Mouse (Mus musculus) limb, embryonic 12.5 days (tissue): ENCODE data around the gene Psen2. TPM values are rescaled to one million over a fixed set of nuclear protein-coding genes. Genes with fewer than 3 reads are reported as not detected.

Experiments
- ATAC-seq: fragments of 200-750 bp; cut with Nextera tagmentation; 2 replicates; pipeline ENCODE4 v1.8.0; 2017; ENCODE audit warnings: low read depth, moderate TSS enrichment; ENCODE audit not compliant: insufficient number of reproducible peaks, insufficient read depth, low FRiP score, low TSS enrichment
- H3K27ac ChIP-seq: fragments of 300-500 bp; sonication (generic); 2 replicates; pipeline ENCODE4 v1.5.1; 2016; ENCODE audit warnings: mild to moderate bottlenecking, moderate library complexity
- H3K27me3 ChIP-seq: fragments of 300-500 bp; sonication (generic); 2 replicates; pipeline ENCODE4 v1.6.1; 2016; ENCODE audit warnings: mild to moderate bottlenecking, moderate library complexity
- H3K36me3 ChIP-seq: fragments of 300-500 bp; sonication (generic); 2 replicates; pipeline ENCODE4 v1.6.1; 2016; ENCODE audit warnings: mild to moderate bottlenecking, moderate library complexity
- H3K4me1 ChIP-seq: fragments of 300-500 bp; sonication (generic); replicated peaks from 2 replicates; pipeline ENCODE4 v1.6.1; 2016
- H3K4me2 ChIP-seq: fragments of 300-500 bp; sonication (generic); 2 replicates; pipeline ENCODE4 v1.6.1; 2016; ENCODE audit warnings: mild to moderate bottlenecking, moderate library complexity
- H3K4me3 ChIP-seq: fragments of 300-500 bp; sonication (generic); replicated peaks from 2 replicates; pipeline ENCODE4 v1.5.1; 2016; ENCODE audit warnings: mild to moderate bottlenecking
- H3K9ac ChIP-seq: fragments of 300-500 bp; sonication (generic); replicated peaks from 2 replicates; pipeline ENCODE4 v1.6.1; 2016; ENCODE audit warnings: mild to moderate bottlenecking, moderate library complexity
- H3K9me3 ChIP-seq: fragments of 300-500 bp; sonication (generic); 2 replicates; pipeline ENCODE4 v1.6.1; 2016; ENCODE audit warnings: mild to moderate bottlenecking, moderate library complexity
- WGBS: fragments of 180-500 bp; shearing (Covaris S2); methylation state at CpG from one replicate; pipeline ENCODE4 v1.1.7; 2016; 5-methylcytosine and 5-hydroxymethylcytosine counted together
- polyA plus RNA-seq: library from polyadenylated mRNA; unstranded; fragments of >200 nt; fragmentation: Nextera tagmentation; extraction: Ambion mirVana; gene quantifications from 2 replicates; pipeline ENCODE4 v1.2.1, GENCODE M21; 2016

The Psen2 gene
- polyA plus RNA-seq, 1 experiment from 2014 or later = 10.7 TPM

GRCm38 (mm10) chr1:180216541-180217276 lies 46.5 kb downstream of the Psen2 start:
- H3K9me3 ChIP-seq = no peaks in the 10 kb centered on the region
- no peak for ATAC-seq
- H3K4me2 ChIP-seq = no peak overlapping the region
- no peak overlapping the region for H3K27ac ChIP-seq
- H3K4me3 ChIP-seq = no peak overlapping the region
- H3K4me1 ChIP-seq = no peaks in the 10 kb centered on the region
- no peaks in the 10 kb centered on the region for H3K36me3 ChIP-seq
- H3K9ac ChIP-seq = no peak overlapping the region
- WGBS = 56% methylated on average over 5 of the region's 5 CpGs
- no peaks in the 10 kb centered on the region for H3K27me3 ChIP-seq

GRCm38 (mm10) chr1:180215044-180215443 lies 48.2 kb downstream of the Psen2 start:
- Histone ChIP-seq H3K27me3 (no peaks in the 10 kb centered on the region), H3K9me3 (no peaks in the 10 kb centered on the region), H3K27ac (no peak overlapping the region), H3K4me1 (no peaks in the 10 kb centered on the region), H3K9ac (no peak overlapping the region), H3K4me3 (no peak overlapping the region), H3K4me2 (no peak overlapping the region), H3K36me3 (no peaks in the 10 kb centered on the region)
- ATAC-seq = peak; percentile 71; the same call in 1 of the 2 replicates
- 26% methylated on average over 4 of the region's 4 CpGs for WGBS

GRCm38 (mm10) chr1:180212911-180213310 lies 50.3 kb downstream of the Psen2 start:
- Histone ChIP-seq H3K4me2 (no peak overlapping the region), H3K27ac (no peak overlapping the region), H3K27me3 (no peaks in the 10 kb centered on the region), H3K9me3 (no peaks in the 10 kb centered on the region), H3K36me3 (no peaks in the 10 kb centered on the region), H3K4me1 (0 out of 2 replicates have a peak, but pooled peaks cover 7% of the 10 kb centered on the region), H3K9ac (no peak overlapping the region), H3K4me3 (no peak overlapping the region)
- 88% methylated on average over 5 of the region's 5 CpGs for WGBS
- no peak for ATAC-seq

GRCm38 (mm10) chr1:180210781-180211271 lies 52.4 kb downstream of the Psen2 start:
- Histone ChIP-seq H3K27me3 (no peaks in the 10 kb centered on the region), H3K36me3 (no peaks in the 10 kb centered on the region), H3K4me2 (no peak overlapping the region), H3K4me1 (0 out of 2 replicates have a peak, but pooled peaks cover 7% of the 10 kb centered on the region), H3K27ac (no peak overlapping the region), H3K4me3 (no peak overlapping the region), H3K9ac (no peak overlapping the region), H3K9me3 (no peaks in the 10 kb centered on the region)
- WGBS = 81% methylated on average over 9 of the region's 9 CpGs
- no peak for ATAC-seq

- H3K27me3 ChIP-seq = no peaks in the 10 kb centered on the region
- H3K4me3 ChIP-seq = no peak overlapping the region
- WGBS = 75% methylated on average over 4 of the region's 4 CpGs
- H3K27ac ChIP-seq = no peak overlapping the region
- no peak for ATAC-seq
- no peak overlapping the region for H3K9ac ChIP-seq
- 0 out of 2 replicates have a peak, but pooled peaks cover 7% of the 10 kb centered on the region for H3K4me1 ChIP-seq
- no peaks in the 10 kb centered on the region for H3K36me3 ChIP-seq
- H3K4me2 ChIP-seq = no peak overlapping the region
- H3K9me3 ChIP-seq = 0 out of 2 replicates have a peak, but pooled peaks cover 3% of the 10 kb centered on the region
Observed at GRCm38 (mm10) chr1:180210031-180210432, 53.2 kb downstream of the Psen2 start.

GRCm38 (mm10) chr1:180208370-180208769 lies 54.9 kb downstream of the Psen2 start:
- Histone ChIP-seq H3K4me1 (0 out of 2 replicates have a peak, but pooled peaks cover 7% of the 10 kb centered on the region), H3K27ac (no peak overlapping the region), H3K27me3 (no peaks in the 10 kb centered on the region), H3K9me3 (peaks cover 10% of the 10 kb centered on the region; the same call in 1 of the 2 replicates), H3K4me2 (no peak overlapping the region), H3K36me3 (no peaks in the 10 kb centered on the region), H3K4me3 (no peak overlapping the region), H3K9ac (no peak overlapping the region)
- 87% methylated on average over 3 of the region's 3 CpGs for WGBS
- no peak for ATAC-seq

- Histone ChIP-seq H3K9ac (no peak overlapping the region), H3K4me3 (no peak overlapping the region), H3K4me2 (no peak overlapping the region), H3K9me3 (peaks cover 10% of the 10 kb centered on the region; the same call in 1 of the 2 replicates), H3K4me1 (0 out of 2 replicates have a peak, but pooled peaks cover 3% of the 10 kb centered on the region), H3K36me3 (no peaks in the 10 kb centered on the region), H3K27me3 (no peaks in the 10 kb centered on the region), H3K27ac (no peak overlapping the region)
- ATAC-seq = no peak
- 60% methylated on average over 5 of the region's 5 CpGs for WGBS
Observed at GRCm38 (mm10) chr1:180200722-180201121, 62.5 kb downstream of the Psen2 start.

GRCm38 (mm10) chr1:180199715-180200050 lies 63.6 kb downstream of the Psen2 start:
- Histone ChIP-seq H3K9ac (no peak overlapping the region), H3K36me3 (no peaks in the 10 kb centered on the region), H3K27me3 (peaks cover 4% of the 10 kb centered on the region; the same call in 1 of the 2 replicates), H3K4me1 (peaks cover 10% of the 10 kb centered on the region), H3K4me3 (no peak overlapping the region), H3K4me2 (no peak overlapping the region), H3K9me3 (peaks cover 5% of the 10 kb centered on the region; the same call in 1 of the 2 replicates), H3K27ac (no peak overlapping the region)
- no peak for ATAC-seq
- 71% methylated on average over 4 of the region's 4 CpGs for WGBS

GRCm38 (mm10) chr1:180198959-180199714 lies 64.1 kb downstream of the Psen2 start, which contains the start of gene Coq8a:
Gene Coq8a, minus strand, starts transcription at chr1:180199602.
- Histone ChIP-seq H3K9ac (no peak within 1 kb of the TSS), H3K4me1 (peaks cover 10% of the 10 kb centered on the region), H3K27me3 (peaks cover 9% of the 10 kb centered on the region; the same call in 1 of the 2 replicates), H3K9me3 (peaks cover under 1% of the 10 kb centered on the region; the same call in 1 of the 2 replicates), H3K27ac (no peak within 1 kb of the TSS), H3K4me2 (no peak within 1 kb of the TSS), H3K4me3 (no peak within 1 kb of the TSS), H3K36me3 (no peaks in the 10 kb centered on the region)
- 63% methylated on average over 4 of the region's 4 CpGs for WGBS
- no peak for ATAC-seq

- no peak overlapping the region for H3K27ac ChIP-seq
- peaks cover 10% of the 10 kb centered on the region for H3K4me1 ChIP-seq
- H3K27me3 ChIP-seq = peaks cover 15% of the 10 kb centered on the region; the same call in 1 of the 2 replicates
- H3K4me2 ChIP-seq = no peak overlapping the region
- H3K36me3 ChIP-seq = no peaks in the 10 kb centered on the region
- H3K9ac ChIP-seq = no peak overlapping the region
- 86% methylated on average over 3 of the region's 3 CpGs for WGBS
- H3K9me3 ChIP-seq = no peaks in the 10 kb centered on the region
- no peak for ATAC-seq
- no peak overlapping the region for H3K4me3 ChIP-seq
Observed at GRCm38 (mm10) chr1:180197956-180198355, 65.3 kb downstream of the Psen2 start.

- peaks cover 10% of the 10 kb centered on the region for H3K4me1 ChIP-seq
- no peak for ATAC-seq
- WGBS = 89% methylated on average over 9 of the region's 9 CpGs
- no peak overlapping the region for H3K27ac ChIP-seq
- H3K4me3 ChIP-seq = 0 out of 2 replicates have a peak overlapping the region, but pooled peaks have one; percentile 65
- H3K27me3 ChIP-seq = peaks cover 19% of the 10 kb centered on the region
- no peak overlapping the region for H3K9ac ChIP-seq
- no peaks in the 10 kb centered on the region for H3K36me3 ChIP-seq
- H3K4me2 ChIP-seq = peak overlapping the region; percentile 82
- no peaks in the 10 kb centered on the region for H3K9me3 ChIP-seq
Observed at GRCm38 (mm10) chr1:180196508-180196907, 66.7 kb downstream of the Psen2 start.
